9 mouse cellular contexts compared by ENCODE assay signal in the genomic region with DNA sequence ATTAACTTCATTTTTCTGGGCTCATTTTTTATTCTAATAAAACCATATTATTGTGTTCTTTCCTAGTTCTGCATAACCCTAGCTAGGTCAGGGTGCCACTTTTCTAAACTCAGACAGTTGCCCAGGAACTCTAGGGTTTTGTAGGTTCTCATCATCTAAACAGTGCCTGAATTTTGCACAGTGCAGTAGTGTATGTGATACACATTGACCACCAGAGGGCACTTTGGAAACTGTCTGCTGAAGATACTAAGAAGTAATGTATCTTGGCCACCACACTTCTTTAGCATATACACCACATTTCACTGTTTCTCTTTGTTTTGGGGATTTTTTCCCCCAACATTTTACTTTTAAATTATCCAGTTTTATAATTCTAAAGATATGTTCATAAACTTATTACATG. TPM values are rescaled to one million over a fixed set of nuclear protein-coding genes. Genes with fewer than 3 reads are reported as not detected.
DNase-seq lines count a peak whose midpoint lies in the region; ATAC-seq and TF ChIP-seq lines count a peak whose summit lies in the region.
"Had no signal": no experiment of that assay in that cellular context is flagged by ENCODE, and none has a peak within 500 bp of the region (broad histone marks: within the 10 kb centered on the region; RNA-seq: fewer than 3 reads in every experiment).

No protein-coding gene starts in this region.

- in situ Hi-C loops in ES-E14 (cut with MboI; ENCODE audit: low sequenced_read_pairs in 2 of 2, unreplicated experiment in 2 of 2): no loop called here

- no peaks in the 10 kb centered on the region for H3K9me3 ChIP-seq in kidney, embryonic 14.5 days (ENCODE audit: control insufficient read depth, low read length)
- no peaks in the 10 kb centered on the region for H3K9me3 ChIP-seq in ES-E14 (ENCODE audit: control insufficient read depth, insufficient read depth, low read depth, low read length)
- H3K9me3 ChIP-seq in forebrain, embryonic 16.5 days (ENCODE audit: control insufficient read depth, low read length): no peaks in the 10 kb centered on the region
- H3K9me3 ChIP-seq in midbrain, embryonic 12.5 days: no peaks in the 10 kb centered on the region
- H3K9me3 ChIP-seq: limb, embryonic 13.5 days had no signal

- H3K36me3 ChIP-seq in kidney, embryonic 14.5 days (ENCODE audit: control insufficient read depth, insufficient read depth, low read length): peaks cover 19% of the 10 kb centered on the region; the same call in 1 of the 2 replicates
- peaks cover 6% of the 10 kb centered on the region for H3K36me3 ChIP-seq in ES-E14 (ENCODE audit: control insufficient read depth, insufficient read depth, low read length, poor library complexity, severe bottlenecking)
- no peaks in the 10 kb centered on the region for H3K36me3 ChIP-seq in forebrain, embryonic 16.5 days (ENCODE audit: control insufficient read depth, insufficient read depth)
- H3K36me3 ChIP-seq in midbrain, embryonic 12.5 days: peaks cover 34% of the 10 kb centered on the region

- H3K4me2 ChIP-seq in kidney, embryonic 14.5 days (replicated peaks; ENCODE audit: low read depth, low read length): no peak overlapping the region
- no peak overlapping the region for H3K4me2 ChIP-seq in forebrain, embryonic 16.5 days (ENCODE audit: low read length)
- H3K4me2 ChIP-seq in midbrain, embryonic 12.5 days (replicated peaks): no peak overlapping the region
- H3K4me2 ChIP-seq: limb, embryonic 13.5 days had no signal

- H3K27me3 ChIP-seq in kidney, embryonic 14.5 days (ENCODE audit: control insufficient read depth, insufficient read depth, low read length): no peaks in the 10 kb centered on the region
- no peaks in the 10 kb centered on the region for H3K27me3 ChIP-seq in forebrain, embryonic 16.5 days (replicated peaks; ENCODE audit: control insufficient read depth, insufficient read depth, low read length)
- no peaks in the 10 kb centered on the region for H3K27me3 ChIP-seq in midbrain, embryonic 12.5 days
- H3K27me3 ChIP-seq: limb, embryonic 13.5 days had no signal

- no peak overlapping the region for H3K9ac ChIP-seq in kidney, embryonic 14.5 days (ENCODE audit: low read depth, low read length)
- no peak overlapping the region for H3K9ac ChIP-seq in ES-E14 (ENCODE audit: insufficient read depth, low read depth, low read length, poor library complexity, severe bottlenecking)
- no peak overlapping the region for H3K9ac ChIP-seq in forebrain, embryonic 16.5 days (replicated peaks; ENCODE audit: low read depth, low read length)
- no peak overlapping the region for H3K9ac ChIP-seq in midbrain, embryonic 12.5 days (replicated peaks)
- H3K9ac ChIP-seq: limb, embryonic 13.5 days had no signal

- no peak overlapping the region for H3K4me3 ChIP-seq in kidney, embryonic 14.5 days (ENCODE audit: low read length)
- no peak overlapping the region for H3K4me3 ChIP-seq in ES-E14 (ENCODE audit: insufficient read depth in 1 of 2, low read depth in 1 of 2, low read length in 2 of 2, poor library complexity in 1 of 2, severe bottlenecking in 1 of 2)
- no peak overlapping the region for H3K4me3 ChIP-seq in forebrain, embryonic 16.5 days (replicated peaks; ENCODE audit: low read length)
- no peak overlapping the region for H3K4me3 ChIP-seq in midbrain, embryonic 12.5 days
- H3K4me3 ChIP-seq: limb, embryonic 13.5 days had no signal

- H3K27ac ChIP-seq in kidney, embryonic 14.5 days (ENCODE audit: low read depth, low read length): no peak overlapping the region
- no peak overlapping the region for H3K27ac ChIP-seq in ES-E14 (ENCODE audit: insufficient read depth, low read depth, low read length, poor library complexity, severe bottlenecking)
- H3K27ac ChIP-seq in forebrain, embryonic 16.5 days (ENCODE audit: low read length): no peak overlapping the region
- no peak overlapping the region for H3K27ac ChIP-seq in midbrain, embryonic 12.5 days (replicated peaks)
- H3K27ac ChIP-seq: limb, embryonic 13.5 days had no signal

- no peak for DNase-seq in kidney, adult 8-10 months
- no peak for DNase-seq in ES-E14 (ENCODE audit: low read depth, low spot score)
- DNase-seq in gastrocnemius, adult 8-10 months (ENCODE audit: low spot score in 2 of 2): no peak
- no peak for DNase-seq in cerebellum, postnatal 25 days

- no peaks in the 10 kb centered on the region for H3K4me1 ChIP-seq in kidney, embryonic 14.5 days (ENCODE audit: control insufficient read depth, insufficient read depth, low read length)
- H3K4me1 ChIP-seq in ES-E14 (ENCODE audit: control insufficient read depth in 2 of 2, insufficient read depth in 2 of 2, low read length in 2 of 2, poor library complexity in 1 of 2): no peaks in the 10 kb centered on the region
- no peaks in the 10 kb centered on the region for H3K4me1 ChIP-seq in forebrain, embryonic 16.5 days (replicated peaks; ENCODE audit: control insufficient read depth, insufficient read depth, low read length)
- H3K4me1 ChIP-seq in midbrain, embryonic 12.5 days: no peaks in the 10 kb centered on the region
- H3K4me1 ChIP-seq: limb, embryonic 13.5 days had no signal

- 0 out of 2 replicates have a peak, but pooled peaks have one; percentile 62 for ATAC-seq in kidney, embryonic 14.5 days (ENCODE audit: low FRiP score, low TSS enrichment)
- ATAC-seq in forebrain, embryonic 16.5 days: peak; percentile 88
- 0 out of 2 replicates have a peak, but pooled peaks have one; percentile 63 for ATAC-seq in midbrain, embryonic 12.5 days (ENCODE audit: low FRiP score, low read depth)
- no peak for ATAC-seq in cerebellum, adult (ENCODE audit: insufficient number of reproducible peaks, low FRiP score, low TSS enrichment)

TF ChIP-seq in ES-E14, 5 proteins besides CTCF, POLR2A, EP300 and RAD21:
- TF ChIP-seq ZNF384 (IDR thresholded peaks at IDR 0.05; ENCODE audit: low read depth, low read length): no peak
- TF ChIP-seq ZC3H11A (IDR thresholded peaks at IDR 0.05; ENCODE audit: borderline replicate concordance, low read depth, low read length): peak; percentile 80

RNA-seq across cellular contexts. Expression of a gene that starts 22.6 kb away (rescaled TPM):
- polyA plus RNA-seq in kidney, embryonic 14.5 days (2014; fragmentation: Nextera tagmentation; extraction: Ambion mirVana): 29.9 and 30.1 TPM in 2 replicates
- 6.1 TPM in 2 replicates for total RNA-seq in ES-E14 (2012; rRNA removed)
- polyA plus RNA-seq in forebrain, embryonic 16.5 days (2015; fragmentation: Nextera tagmentation; extraction: Ambion mirVana): 45.7 and 47.6 TPM in 2 replicates
- 45.7 and 46.9 TPM in 2 replicates for polyA plus RNA-seq in midbrain, embryonic 12.5 days (2016; fragmentation: Nextera tagmentation; extraction: Ambion mirVana)
- total RNA-seq in gastrocnemius, adult 8-10 months (2022): 1 to 10 TPM; 2.8 to 4.7 (median 3.7) TPM
